Mouse (Mus musculus) lung, adult 2 months (tissue): Measurements from ENCODE around the gene Rhot1.

ENCODE experiments used
- CTCF ChIP-seq: fragments of 200-500 bp; IDR thresholded peaks from 2 replicates; pipeline ENCODE4 v1.5.1; 2011; ENCODE audit warnings: mild to moderate bottlenecking, low read length, control low read depth; ENCODE audit not compliant: insufficient read depth
- POLR2A ChIP-seq: fragments of 200-500 bp; IDR thresholded peaks from 2 replicates; pipeline ENCODE4 v1.6.1; 2011; ENCODE audit warnings: low read depth, mild to moderate bottlenecking, control low read depth, low read length, borderline replicate concordance; ENCODE audit errors: extremely low read depth

DNA sequence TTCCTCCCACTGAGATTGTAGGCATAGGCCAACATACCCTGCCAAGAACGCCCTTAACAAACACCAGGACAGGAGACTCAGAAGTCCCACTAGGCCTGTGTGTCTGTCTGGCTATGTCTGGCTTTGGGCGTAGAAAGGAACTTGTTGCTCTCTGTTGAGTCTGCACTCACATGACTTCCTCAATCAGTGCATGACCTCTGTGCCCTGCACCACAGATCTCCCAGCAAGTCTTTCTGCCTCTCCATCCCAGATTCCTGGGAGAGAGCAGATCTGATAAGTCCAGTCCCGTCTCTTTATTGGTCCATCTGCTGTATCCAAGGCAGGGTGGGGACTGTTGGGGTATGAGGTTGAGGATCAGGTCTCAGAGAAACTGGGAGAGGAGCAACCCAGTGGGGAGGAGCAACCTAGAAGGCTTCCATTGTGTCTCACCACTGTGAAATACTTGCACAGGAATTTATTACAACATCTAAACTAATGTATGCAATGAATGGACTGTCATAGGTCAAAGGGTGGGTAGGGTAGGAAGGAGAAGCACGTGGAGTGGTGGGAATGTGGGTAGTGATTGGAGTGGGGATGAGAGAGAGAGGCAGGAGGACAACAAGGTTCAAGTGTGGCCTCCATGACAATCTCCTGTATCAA, 40.1 kb upstream of the Rhot1 start:
- TF ChIP-seq CTCF (no peak), POLR2A (no peak)
